8 mouse cellular contexts compared by ENCODE assay signal in the genomic region with DNA sequence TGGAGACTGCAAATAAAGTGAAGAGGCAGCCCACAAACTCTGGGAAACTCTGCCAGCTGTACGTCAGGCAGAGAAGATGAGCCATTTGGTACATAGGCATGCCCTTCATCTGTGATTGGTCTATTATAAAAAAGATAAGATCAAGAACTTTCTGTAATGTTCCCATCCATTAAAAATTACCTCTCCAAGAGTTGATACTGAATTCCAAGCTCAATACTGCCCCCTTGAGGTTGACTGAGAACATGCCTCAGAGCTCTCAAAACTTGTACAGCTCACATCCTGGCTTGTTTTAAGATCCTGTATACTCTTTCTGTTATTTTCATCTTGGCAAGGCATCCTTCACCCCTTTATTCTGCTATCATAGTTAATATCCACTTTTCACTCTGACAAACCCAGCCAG. TPM values are rescaled to one million over a fixed set of nuclear protein-coding genes. Genes with fewer than 3 reads are reported as not detected.
DNase-seq lines count a peak whose midpoint lies in the region; ATAC-seq lines count a peak whose summit lies in the region.

No protein-coding gene starts in this region.

- H3K4me2 ChIP-seq in midbrain, embryonic 11.5 days, result no peak overlapping the region
- H3K4me2 ChIP-seq in midbrain, embryonic 16.5 days (ENCODE audit: low read length), result no peak overlapping the region

- no peak overlapping the region for H3K27ac ChIP-seq in midbrain, embryonic 11.5 days (ENCODE audit: low read depth, low read length)
- H3K27ac ChIP-seq in midbrain, embryonic 16.5 days (ENCODE audit: low read length), result no peak overlapping the region

- ATAC-seq in midbrain, embryonic 11.5 days (ENCODE audit: low FRiP score), result peak; percentile 57; the same call in 1 of the 2 replicates
- no peak for ATAC-seq in midbrain, embryonic 16.5 days

- no peaks in the 10 kb centered on the region for H3K9me3 ChIP-seq in midbrain, embryonic 11.5 days (ENCODE audit: control insufficient read depth, low read length)
- H3K9me3 ChIP-seq in midbrain, embryonic 16.5 days (replicated peaks; ENCODE audit: control insufficient read depth, low read length, poor library complexity, severe bottlenecking), result no peaks in the 10 kb centered on the region

- peak; percentile 6 to 10 for DNase-seq in frontal cortex, postnatal 36 days (ENCODE audit: low spot score in 2 of 2)
- DNase-seq in frontal cortex, postnatal 14 days (ENCODE audit: low spot score in 2 of 2), result no peak
- DNase-seq in midbrain, embryonic 11.5 days (ENCODE audit: low spot score, missing footprints), result peak; percentile 82
- DNase-seq in R1 (ENCODE audit: low read depth, low spot score), result peak; percentile 46
- peak; percentile 50 for DNase-seq in induced T-regulatory cell, adult 2 months (ENCODE audit: low read depth)
- DNase-seq in retina, postnatal 1 day, result peak; percentile 43
- no peak for DNase-seq in urinary bladder, postnatal 14 days (ENCODE audit: low spot score)

- no peak overlapping the region for H3K9ac ChIP-seq in midbrain, embryonic 11.5 days (ENCODE audit: low read length)
- H3K9ac ChIP-seq in midbrain, embryonic 16.5 days (ENCODE audit: low read depth, low read length), result no peak overlapping the region

- no peak overlapping the region for H3K4me3 ChIP-seq in midbrain, embryonic 11.5 days (ENCODE audit: low read depth, low read length)
- H3K4me3 ChIP-seq in midbrain, embryonic 16.5 days (ENCODE audit: low read depth, low read length), result no peak overlapping the region

- H3K4me1 ChIP-seq in midbrain, embryonic 11.5 days (ENCODE audit: control insufficient read depth, insufficient read depth, low read length), result no peaks in the 10 kb centered on the region
- no peaks in the 10 kb centered on the region for H3K4me1 ChIP-seq in midbrain, embryonic 16.5 days (ENCODE audit: control insufficient read depth, insufficient read depth, low read length)

- no peaks in the 10 kb centered on the region for H3K27me3 ChIP-seq in midbrain, embryonic 11.5 days (ENCODE audit: control insufficient read depth, insufficient read depth, low read length)
- no peaks in the 10 kb centered on the region for H3K27me3 ChIP-seq in midbrain, embryonic 16.5 days (ENCODE audit: control insufficient read depth, insufficient read depth, low read depth, low read length)

- no peaks in the 10 kb centered on the region for H3K36me3 ChIP-seq in midbrain, embryonic 11.5 days (ENCODE audit: control insufficient read depth, insufficient read depth, low read length)
- no peaks in the 10 kb centered on the region for H3K36me3 ChIP-seq in midbrain, embryonic 16.5 days (ENCODE audit: control insufficient read depth, insufficient read depth, low read length)

- 81% methylated on average over 1 of the region's 1 CpGs for WGBS in midbrain, embryonic 11.5 days
- 61% methylated on average over 1 of the region's 1 CpGs for WGBS in midbrain, embryonic 16.5 days

RNA-seq across cellular contexts. Expression of gene Hbb-bt, which starts 6.9 kb away (rescaled TPM):
- polyA plus RNA-seq in midbrain, embryonic 11.5 days (2014; fragmentation: Nextera tagmentation; extraction: Ambion mirVana), result 767 and 794 TPM in 2 replicates
- 1,229 and 1,369 TPM in 2 replicates for polyA plus RNA-seq in midbrain, embryonic 16.5 days (2015; fragmentation: Nextera tagmentation; extraction: Ambion mirVana)

RNA-seq across cellular contexts. Expression of gene Olfr67, which starts 15.2 kb away (rescaled TPM):
- polyA plus RNA-seq in midbrain, embryonic 11.5 days (2014; fragmentation: Nextera tagmentation; extraction: Ambion mirVana), result not detected in 2 replicates
- not detected in 2 replicates for polyA plus RNA-seq in midbrain, embryonic 16.5 days (2015; fragmentation: Nextera tagmentation; extraction: Ambion mirVana)

RNA-seq across cellular contexts. Expression of gene Hbb-bs, which starts 21.0 kb away (rescaled TPM):
- 259 and 279 TPM in 2 replicates for polyA plus RNA-seq in midbrain, embryonic 11.5 days (2014; fragmentation: Nextera tagmentation; extraction: Ambion mirVana)
- 4,227 and 4,621 TPM in 2 replicates for polyA plus RNA-seq in midbrain, embryonic 16.5 days (2015; fragmentation: Nextera tagmentation; extraction: Ambion mirVana)

RNA-seq across cellular contexts. Expression of gene Olfr68, which starts 27.4 kb away (rescaled TPM):
- polyA plus RNA-seq in midbrain, embryonic 11.5 days (2014; fragmentation: Nextera tagmentation; extraction: Ambion mirVana), result not detected in 2 replicates
- not detected in 2 replicates for polyA plus RNA-seq in midbrain, embryonic 16.5 days (2015; fragmentation: Nextera tagmentation; extraction: Ambion mirVana)

RNA-seq across cellular contexts. Expression of gene Hbb-bh2, which starts 33.5 kb away (rescaled TPM):
- polyA plus RNA-seq in midbrain, embryonic 11.5 days (2014; fragmentation: Nextera tagmentation; extraction: Ambion mirVana), result not detected in 2 replicates
- polyA plus RNA-seq in midbrain, embryonic 16.5 days (2015; fragmentation: Nextera tagmentation; extraction: Ambion mirVana), result not detected in 2 replicates

Comparison
In these comparisons a context has a peak if more than half of its experiments do, and no peak if none do; other contexts are left out.
1. DNase-seq: peak in frontal cortex, postnatal 36 days (2 of 2), midbrain, embryonic 11.5 days (single experiment), R1 (single experiment), induced T-regulatory cell, adult 2 months (single experiment) and retina, postnatal 1 day (single experiment); none in frontal cortex, postnatal 14 days (0 of 2) and urinary bladder, postnatal 14 days (single experiment).
2. RNA of gene Hbb-bs, which starts 21.0 kb away (polyA plus RNA-seq): 4,227 to 4,621 TPM in midbrain, embryonic 16.5 days; 259 to 279 TPM in midbrain, embryonic 11.5 days; every median in the first group is over 10 times any median in the second.